Mouse (Mus musculus): ENCODE results near the gene Spin1.

DNA sequence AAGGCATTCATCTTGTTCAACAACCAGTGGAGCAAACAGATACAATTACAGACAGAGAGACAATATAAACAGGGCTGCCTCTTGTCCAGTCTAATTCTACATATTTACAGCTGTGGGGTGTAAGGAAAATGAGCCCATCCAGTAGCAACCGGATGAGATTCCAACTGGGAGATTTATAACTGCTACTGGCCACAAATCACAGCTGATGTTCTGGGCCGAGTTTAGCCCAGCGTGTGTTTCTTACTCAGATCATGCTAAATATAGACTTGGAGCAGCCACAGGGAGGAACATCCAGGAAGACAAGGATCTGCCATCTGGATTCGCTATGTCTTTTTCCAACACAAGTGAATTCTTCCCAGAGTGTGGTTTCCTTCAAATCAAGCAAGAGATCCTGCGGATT is 97.5 kb downstream of the Spin1 start:
- TF ChIP-seq CTCF (IDR thresholded peaks at IDR 0.05; ENCODE audit: insufficient read depth, low read length) (no peak), POLR2A (IDR thresholded peaks at IDR 0.05; ENCODE audit: borderline replicate concordance, extremely low read depth, low read depth, low read length) (no peak)

Data from lung, adult 2 months (tissue).